Mouse (Mus musculus) liver, embryonic 16.5 days (tissue): ENCODE data around the gene Tmcc2. TPM values are rescaled to one million over a fixed set of nuclear protein-coding genes. Genes with fewer than 3 reads are reported as not detected.

Experiments used
- ATAC-seq: fragments of 200-750 bp; cut with Nextera tagmentation; 2 replicates; pipeline ENCODE4 v1.8.0; 2017; ENCODE audit warnings: low read depth, mild to moderate bottlenecking, moderate number of reproducible peaks, moderate library complexity
- H3K27ac ChIP-seq: fragments of 300-500 bp; sonication (generic); 2 replicates; pipeline ENCODE4 v1.5.1; 2014; ENCODE audit warnings: mild to moderate bottlenecking, low read length
- H3K27me3 ChIP-seq: fragments of 300-500 bp; sonication (generic); 2 replicates; pipeline ENCODE4 v1.6.1; 2014; ENCODE audit warnings: low read depth, low read length, mixed read lengths; ENCODE audit not compliant: control insufficient read depth, insufficient read depth
- H3K36me3 ChIP-seq: fragments of 300-500 bp; sonication (generic); 2 replicates; pipeline ENCODE4 v1.6.1; 2014; ENCODE audit warnings: mild to moderate bottlenecking; ENCODE audit not compliant: control insufficient read depth, insufficient read depth
- H3K4me1 ChIP-seq: fragments of 300-500 bp; sonication (generic); 2 replicates; pipeline ENCODE4 v1.6.1; 2014; ENCODE audit warnings: low read depth, low read length, mixed read lengths; ENCODE audit not compliant: control insufficient read depth
- H3K4me2 ChIP-seq: fragments of 300-500 bp; sonication (generic); 2 replicates; pipeline ENCODE4 v1.6.1; 2014; ENCODE audit warnings: low read depth, low read length, mixed read lengths
- H3K4me3 ChIP-seq: fragments of 300-500 bp; sonication (generic); 2 replicates; pipeline ENCODE4 v1.5.1; 2014; ENCODE audit warnings: low read depth, mild to moderate bottlenecking, low read length
- H3K9ac ChIP-seq: fragments of 300-500 bp; sonication (generic); 2 replicates; pipeline ENCODE4 v1.6.1; 2014; ENCODE audit warnings: low read depth, low read length
- H3K9me3 ChIP-seq: fragments of 300-500 bp; sonication (generic); replicated peaks from 2 replicates; pipeline ENCODE4 v1.6.1; 2016; ENCODE audit warnings: low read length; ENCODE audit not compliant: control insufficient read depth
- WGBS: fragments of 180-500 bp; shearing (Covaris S2); extraction: QIAGEN DNeasy Blood & Tissue Kit; methylation state at CpG from one replicate; pipeline ENCODE4 v1.1.7; 2014; ENCODE audit not compliant: insufficient replicate concordance; 5-methylcytosine and 5-hydroxymethylcytosine counted together
- polyA plus RNA-seq: library from polyadenylated mRNA; unstranded; fragments of >200 nt; fragmentation: Nextera tagmentation; extraction: Ambion mirVana; gene quantifications from 2 replicates; pipeline ENCODE4 v1.2.1, GENCODE M21; 2015

The Tmcc2 gene
- polyA plus RNA-seq, 1 experiment from 2014 or later = 674 TPM

GRCm38 (mm10) chr1:132322711-132323542 lies 68.2 kb downstream of the Tmcc2 start:
- Histone ChIP-seq H3K4me1 (peaks cover 16% of the 10 kb centered on the region), H3K4me2 (no peak overlapping the region), H3K36me3 (no peaks in the 10 kb centered on the region), H3K9ac (no peak overlapping the region), H3K9me3 (no peaks in the 10 kb centered on the region), H3K27me3 (no peaks in the 10 kb centered on the region), H3K4me3 (no peak overlapping the region), H3K27ac (no peak overlapping the region)
- ATAC-seq = no peak
- 60% methylated on average over 13 of the region's 13 CpGs for WGBS

- H3K27ac ChIP-seq = no peak overlapping the region
- H3K9me3 ChIP-seq = no peaks in the 10 kb centered on the region
- H3K4me2 ChIP-seq = no peak overlapping the region
- H3K4me3 ChIP-seq = no peak overlapping the region
- WGBS = 54% methylated on average over 7 of the region's 7 CpGs
- no peak overlapping the region for H3K9ac ChIP-seq
- no peaks in the 10 kb centered on the region for H3K36me3 ChIP-seq
- ATAC-seq = peak; percentile 20; the same call in 1 of the 2 replicates
- peaks cover 6% of the 10 kb centered on the region for H3K27me3 ChIP-seq
- peaks cover 13% of the 10 kb centered on the region for H3K4me1 ChIP-seq
Measured at GRCm38 (mm10) chr1:132321821-132322580, 69.1 kb downstream of the Tmcc2 start.

GRCm38 (mm10) chr1:132319242-132319641 lies 71.8 kb downstream of the Tmcc2 start:
- ATAC-seq = no peak
- H3K36me3 ChIP-seq = no peaks in the 10 kb centered on the region
- H3K27ac ChIP-seq = no peak overlapping the region
- H3K4me2 ChIP-seq = no peak overlapping the region
- WGBS = 43% methylated on average over 5 of the region's 5 CpGs
- peaks cover 16% of the 10 kb centered on the region for H3K4me1 ChIP-seq
- H3K27me3 ChIP-seq = peaks cover 27% of the 10 kb centered on the region
- H3K4me3 ChIP-seq = no peak overlapping the region
- no peaks in the 10 kb centered on the region for H3K9me3 ChIP-seq
- H3K9ac ChIP-seq = no peak overlapping the region

GRCm38 (mm10) chr1:132317894-132318863 lies 72.9 kb downstream of the Tmcc2 start:
- Histone ChIP-seq H3K4me3 (peak overlapping the region; percentile 65), H3K4me2 (peak overlapping the region; percentile 69), H3K4me1 (peaks cover 16% of the 10 kb centered on the region), H3K36me3 (no peaks in the 10 kb centered on the region), H3K9ac (no peak overlapping the region), H3K27me3 (peaks cover 27% of the 10 kb centered on the region), H3K27ac (peak overlapping the region; percentile 59), H3K9me3 (no peaks in the 10 kb centered on the region)
- WGBS = 37% methylated on average over 8 of the region's 8 CpGs
- no peak for ATAC-seq

DNA sequence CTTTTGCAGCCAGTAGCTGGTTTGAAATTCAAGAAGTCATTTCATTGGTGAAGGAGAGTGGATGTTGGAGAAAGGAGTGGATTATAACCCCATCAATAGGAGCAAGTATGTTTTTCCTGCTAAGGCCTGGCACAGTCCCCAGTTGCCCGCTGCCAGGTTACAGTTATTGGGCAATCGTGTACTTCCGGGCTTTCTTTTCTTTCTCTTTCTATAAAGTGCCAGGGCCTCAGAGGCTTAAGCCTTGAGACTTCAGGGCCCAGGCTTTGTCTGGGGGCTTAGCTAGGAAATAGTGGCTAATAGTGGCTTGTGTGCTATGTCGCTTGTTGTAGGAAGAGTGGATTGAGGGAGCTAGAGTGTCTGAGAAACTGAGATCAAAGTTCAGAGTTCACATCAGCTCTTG lies 73.7 kb downstream of the Tmcc2 start:
- peak overlapping the region; percentile 65 for H3K4me3 ChIP-seq
- 51% methylated on average over 4 of the region's 4 CpGs for WGBS
- H3K9me3 ChIP-seq = no peaks in the 10 kb centered on the region
- peak overlapping the region; percentile 69 for H3K4me2 ChIP-seq
- no peaks in the 10 kb centered on the region for H3K36me3 ChIP-seq
- no peak overlapping the region for H3K9ac ChIP-seq
- peak overlapping the region; percentile 59 for H3K27ac ChIP-seq
- H3K4me1 ChIP-seq = peaks cover 16% of the 10 kb centered on the region
- no peak for ATAC-seq
- peaks cover 27% of the 10 kb centered on the region for H3K27me3 ChIP-seq

DNA sequence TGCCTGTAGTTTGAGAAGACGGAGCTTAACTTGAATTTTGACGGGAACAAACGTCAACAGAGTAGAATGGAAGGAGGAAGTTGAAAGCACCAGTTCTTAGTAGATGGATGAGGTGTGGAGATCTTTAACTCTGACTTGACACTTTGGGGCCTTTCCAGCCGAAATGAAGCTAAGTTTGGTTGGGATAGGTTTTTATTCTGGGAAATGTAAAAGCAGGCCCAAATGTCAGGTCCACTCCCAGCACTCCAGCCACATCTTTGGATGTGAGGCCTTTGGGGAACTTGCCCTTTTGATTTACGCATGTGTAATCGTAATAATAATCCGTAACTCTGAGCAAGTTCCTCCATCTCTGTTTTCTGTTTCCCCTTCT lies 74.5 kb downstream of the Tmcc2 start:
- peaks cover 16% of the 10 kb centered on the region for H3K4me1 ChIP-seq
- ATAC-seq = no peak
- WGBS = 27% methylated on average over 7 of the region's 7 CpGs
- peak overlapping the region; percentile 65 for H3K4me3 ChIP-seq
- H3K36me3 ChIP-seq = no peaks in the 10 kb centered on the region
- peak overlapping the region; percentile 33; the same call in 1 of the 2 replicates for H3K27ac ChIP-seq
- H3K4me2 ChIP-seq = peak overlapping the region; percentile 69
- H3K9ac ChIP-seq = peak overlapping the region; percentile 61; the same call in 1 of the 2 replicates
- H3K9me3 ChIP-seq = no peaks in the 10 kb centered on the region
- peaks cover 27% of the 10 kb centered on the region for H3K27me3 ChIP-seq

- under 1% methylated on average over 67 of the region's 67 CpGs for WGBS
- H3K4me1 ChIP-seq = peaks cover 16% of the 10 kb centered on the region
- H3K27ac ChIP-seq = peak within 1 kb of the TSS; percentile 38; the same call in 1 of the 2 replicates
- peak; percentile 82 for ATAC-seq
- H3K9me3 ChIP-seq = no peaks in the 10 kb centered on the region
- peak within 1 kb of the TSS; percentile 65 for H3K4me3 ChIP-seq
- no peaks in the 10 kb centered on the region for H3K36me3 ChIP-seq
- peak within 1 kb of the TSS; percentile 61 for H3K9ac ChIP-seq
- peaks cover 27% of the 10 kb centered on the region for H3K27me3 ChIP-seq
- H3K4me2 ChIP-seq = peak within 1 kb of the TSS; percentile 69
Measured at GRCm38 (mm10) chr1:132315889-132316624, 75.0 kb downstream of the Tmcc2 start, which contains the start of gene Nuak2. Gene Nuak2, plus strand, starts transcription at chr1:132316126.

DNA sequence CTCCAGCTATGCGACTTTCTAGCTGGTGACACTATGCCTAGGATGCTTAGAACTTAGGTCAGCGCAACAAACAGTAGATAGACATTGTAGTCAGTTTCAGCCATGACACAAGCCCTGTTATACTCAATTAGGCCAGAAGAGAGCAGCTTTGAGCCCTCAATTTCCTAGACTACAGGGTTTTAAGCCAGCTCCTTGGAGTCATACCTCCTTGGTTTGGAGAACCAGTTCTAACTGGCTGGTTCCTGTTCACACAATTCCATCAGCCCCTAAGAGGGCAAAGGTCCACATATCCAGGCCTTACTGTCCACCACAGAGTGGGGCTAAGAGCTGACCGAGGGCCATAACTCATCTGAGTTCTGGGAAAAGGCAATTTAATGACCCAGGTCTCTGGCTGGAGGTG lies 78.4 kb downstream of the Tmcc2 start:
- peaks cover 31% of the 10 kb centered on the region for H3K27me3 ChIP-seq

More for the DNA sequence above, 78.4 kb downstream of the Tmcc2 start:
- 43% methylated on average over 3 of the region's 3 CpGs for WGBS
- H3K9ac ChIP-seq = no peak overlapping the region
- peaks cover 3% of the 10 kb centered on the region for H3K4me1 ChIP-seq
- H3K4me3 ChIP-seq = no peak overlapping the region
- H3K9me3 ChIP-seq = no peaks in the 10 kb centered on the region
- H3K27ac ChIP-seq = no peak overlapping the region
- no peak overlapping the region for H3K4me2 ChIP-seq
- H3K36me3 ChIP-seq = no peaks in the 10 kb centered on the region
- ATAC-seq = peak; percentile 12; the same call in 1 of the 2 replicates
